Comparison of ENCODE assay signal across 8 mouse cellular contexts in genomic region chr11:5521516-5522291, GRCm38 (mm10). TPM values are rescaled to one million over a fixed set of nuclear protein-coding genes. Genes with fewer than 3 reads are reported as not detected.
DNase-seq lines count a peak whose midpoint lies in the region; ATAC-seq and TF ChIP-seq lines count a peak whose summit lies in the region.

No protein-coding gene starts in this region.

- H3K9ac ChIP-seq in heart, embryonic 12.5 days = peak overlapping the region; percentile 99
- peak overlapping the region; percentile 99 for H3K9ac ChIP-seq in kidney, postnatal 0 days (ENCODE audit: low read depth, low read length)
- H3K9ac ChIP-seq in liver, adult 2 months (ENCODE audit: low read depth, low read length) = peak overlapping the region; percentile 98

- H3ac ChIP-seq in C2C12 (ENCODE audit: control insufficient read depth, insufficient read length, low read depth) = peak overlapping the region; percentile 92

- peak; percentile 55 for TF ChIP-seq POLR2A in liver, adult 2 months (IDR thresholded peaks at IDR 0.05; ENCODE audit: extremely low read depth, insufficient read depth, low read length)

- peak; percentile 60 for TF ChIP-seq CTCF in C2C12 (IDR thresholded peaks at IDR 0.05; ENCODE audit: control insufficient read depth, insufficient read depth, insufficient read length)
- peak; percentile 68 for TF ChIP-seq CTCF in kidney, postnatal 0 days (IDR thresholded peaks at IDR 0.05; ENCODE audit: low read depth)
- TF ChIP-seq CTCF in liver, adult 2 months (IDR thresholded peaks at IDR 0.05; ENCODE audit: low read depth, low read length) = peak; percentile 73

- peak; percentile 53 for ATAC-seq in heart, embryonic 12.5 days (ENCODE audit: insufficient number of reproducible peaks, low FRiP score)
- peak; percentile 41 for ATAC-seq in kidney, postnatal 0 days (replicated peaks; ENCODE audit: low FRiP score, low read depth)
- ATAC-seq in monocyte, adult 5-6 weeks (replicated peaks; ENCODE audit: insufficient number of reproducible peaks, low FRiP score, low TSS enrichment, poor library complexity, severe bottlenecking) = peak; percentile 59; the same call in 1 of the 2 replicates

- peaks cover 23% of the 10 kb centered on the region for H3K79me3 ChIP-seq in C2C12 (ENCODE audit: low read depth)

- peak overlapping the region; percentile 95 for H3K27ac ChIP-seq in heart, embryonic 12.5 days (ENCODE audit: poor library complexity, severe bottlenecking)
- H3K27ac ChIP-seq in kidney, postnatal 0 days = peak overlapping the region; percentile 97
- H3K27ac ChIP-seq in liver, adult 2 months (replicated peaks; ENCODE audit: insufficient read depth, low read depth, low read length) = peak overlapping the region; percentile 99

- peak; percentile 90 for DNase-seq in brain, adult 2 months (ENCODE audit: low read depth, low spot score)
- peak; percentile 89 for DNase-seq in kidney, postnatal 0 days (ENCODE audit: low spot score)
- peak; percentile 96 for DNase-seq in liver, adult 2 months (ENCODE audit: extremely low read depth, low read depth, low spot score)
- DNase-seq in splenic B cell, adult 2 months (ENCODE audit: low read depth, low spot score) = peak; percentile 76

- under 1% methylated on average over 34 of the region's 34 CpGs for WGBS in heart, embryonic 12.5 days
- WGBS in kidney, postnatal 0 days = under 1% methylated on average over 33 of the region's 34 CpGs
- under 1% methylated on average over 34 of the region's 34 CpGs for WGBS in liver, adult 2 months

- peak overlapping the region; percentile 73 for H3K4me2 ChIP-seq in heart, embryonic 12.5 days
- peak overlapping the region; percentile 65 for H3K4me2 ChIP-seq in kidney, postnatal 0 days (ENCODE audit: low read length)

- H3K4me1 ChIP-seq in erythroblast, embryonic 14.5 days (ENCODE audit: control insufficient read depth) = peaks cover 35% of the 10 kb centered on the region
- peaks cover 21% of the 10 kb centered on the region for H3K4me1 ChIP-seq in heart, embryonic 12.5 days (replicated peaks)
- H3K4me1 ChIP-seq in kidney, postnatal 0 days (replicated peaks; ENCODE audit: insufficient read depth, low read length) = 0 out of 2 replicates have a peak, but pooled peaks cover 9% of the 10 kb centered on the region
- peaks cover 28% of the 10 kb centered on the region for H3K4me1 ChIP-seq in liver, adult 2 months (ENCODE audit: control insufficient read depth, insufficient read depth, low read length)

- H3K9me3 ChIP-seq in erythroblast, embryonic 14.5 days (ENCODE audit: control insufficient read depth, low read length) = no peaks in the 10 kb centered on the region
- H3K9me3 ChIP-seq in heart, embryonic 12.5 days (replicated peaks) = no peaks in the 10 kb centered on the region
- H3K9me3 ChIP-seq in kidney, postnatal 0 days (replicated peaks; ENCODE audit: low read length) = no peaks in the 10 kb centered on the region

- H3K79me2 ChIP-seq in C2C12 (ENCODE audit: control insufficient read depth, insufficient read depth) = peaks cover 44% of the 10 kb centered on the region
- H3K79me2 ChIP-seq in liver, adult 2 months (ENCODE audit: control insufficient read depth, insufficient read depth, low read length) = peaks cover 12% of the 10 kb centered on the region

- no peaks in the 10 kb centered on the region for H3K27me3 ChIP-seq in C2C12 (ENCODE audit: control insufficient read depth, insufficient read depth, insufficient read length)
- H3K27me3 ChIP-seq in erythroblast, embryonic 14.5 days (ENCODE audit: control insufficient read depth) = no peaks in the 10 kb centered on the region
- no peaks in the 10 kb centered on the region for H3K27me3 ChIP-seq in heart, embryonic 12.5 days (replicated peaks)
- no peaks in the 10 kb centered on the region for H3K27me3 ChIP-seq in kidney, postnatal 0 days (ENCODE audit: insufficient read depth, low read length)
- no peaks in the 10 kb centered on the region for H3K27me3 ChIP-seq in liver, adult 2 months (ENCODE audit: control insufficient read depth, insufficient read depth, low read length)
- H3K27me3 ChIP-seq in splenic B cell, adult 2 months (ENCODE audit: control insufficient read depth, insufficient read depth, low read length, poor library complexity, severe bottlenecking) = no peaks in the 10 kb centered on the region

- H3K36me3 ChIP-seq in C2C12 (ENCODE audit: control insufficient read depth, insufficient read depth) = peaks cover 45% of the 10 kb centered on the region
- H3K36me3 ChIP-seq in erythroblast, embryonic 14.5 days (ENCODE audit: control insufficient read depth) = peaks cover 45% of the 10 kb centered on the region
- peaks cover 42% of the 10 kb centered on the region for H3K36me3 ChIP-seq in heart, embryonic 12.5 days
- peaks cover 35% of the 10 kb centered on the region for H3K36me3 ChIP-seq in kidney, postnatal 0 days (ENCODE audit: insufficient read depth, low read length)
- peaks cover 42% of the 10 kb centered on the region for H3K36me3 ChIP-seq in liver, adult 2 months (ENCODE audit: control insufficient read depth, insufficient read depth, low read length)
- H3K36me3 ChIP-seq in splenic B cell, adult 2 months (ENCODE audit: control insufficient read depth, insufficient read depth, low read length, poor library complexity, severe bottlenecking) = peaks cover 4% of the 10 kb centered on the region

- peak overlapping the region; percentile 99 for H3K4me3 ChIP-seq in C2C12 (ENCODE audit: insufficient read depth, poor library complexity, severe bottlenecking)
- H3K4me3 ChIP-seq in erythroblast, embryonic 14.5 days (replicated peaks) = peak overlapping the region; percentile 93
- H3K4me3 ChIP-seq in heart, embryonic 12.5 days = peak overlapping the region; percentile 99
- peak overlapping the region; percentile 100 for H3K4me3 ChIP-seq in kidney, postnatal 0 days (replicated peaks; ENCODE audit: low read depth, low read length)
- H3K4me3 ChIP-seq in liver, adult 2 months (ENCODE audit: insufficient read depth, low read depth, low read length) = peak overlapping the region; percentile 99

TF ChIP-seq in C2C12, 6 proteins besides CTCF, POLR2A, EP300 and RAD21:
- TF ChIP-seq MAX (IDR thresholded peaks at IDR 0.05) (peak; percentile 27), MYOD1 (IDR thresholded peaks at IDR 0.05; ENCODE audit: control insufficient read depth, insufficient read length, low read depth) (no peak), MYOG (IDR thresholded peaks at IDR 0.05; ENCODE audit: control insufficient read depth, extremely low read depth, insufficient read length) (no peak), CEBPB (IDR thresholded peaks at IDR 0.05; ENCODE audit: low read depth) (peak; percentile 81), FOSL1 (IDR thresholded peaks at IDR 0.05; ENCODE audit: insufficient read depth, low read length, poor library complexity, severe bottlenecking) (no peak), USF1 (IDR thresholded peaks at IDR 0.05; ENCODE audit: low read depth) (no peak)

RNA-seq across cellular contexts. Expression of gene Xbp1, which starts 1.2 kb away (rescaled TPM):
- 62.4 TPM for polyA plus RNA-seq in C2C12 (2012; fragmentation: generic; extraction: Trizol)
- polyA plus RNA-seq in erythroblast, embryonic 14.5 days (2012) = 0.70 and 1.1 TPM in 2 replicates
- polyA plus RNA-seq in heart, embryonic 12.5 days (2016; fragmentation: Nextera tagmentation; extraction: Ambion mirVana) = 125 and 127 TPM in 2 replicates
- polyA plus RNA-seq in kidney, postnatal 0 days (2015; fragmentation: Nextera tagmentation; extraction: Ambion mirVana) = 195 and 199 TPM in 2 replicates
- 137 and 138 TPM in 2 replicates for total RNA-seq in liver, adult 2 months (2014; rRNA removed)
- polyA plus RNA-seq in liver, adult 2 months (2012; rRNA removed) = 147 and 241 TPM in 2 replicates
- total RNA-seq in monocyte, adult 5-6 weeks (2017) = 247 to 277 TPM (median 261 TPM) in 3 replicates

RNA-seq across cellular contexts. Expression of gene Ccdc117, which starts 20.3 kb away (rescaled TPM):
- 7.7 TPM for polyA plus RNA-seq in C2C12 (2012; fragmentation: generic; extraction: Trizol)
- 0.18 and 0.27 TPM in 2 replicates for polyA plus RNA-seq in erythroblast, embryonic 14.5 days (2012)
- 16.4 and 17.9 TPM in 2 replicates for polyA plus RNA-seq in heart, embryonic 12.5 days (2016; fragmentation: Nextera tagmentation; extraction: Ambion mirVana)
- polyA plus RNA-seq in kidney, postnatal 0 days (2015; fragmentation: Nextera tagmentation; extraction: Ambion mirVana) = 14.7 and 15.5 TPM in 2 replicates
- total RNA-seq in liver, adult 2 months (2014; rRNA removed) = 15.3 and 15.5 TPM in 2 replicates
- polyA plus RNA-seq in liver, adult 2 months (2012; rRNA removed) = 5.2 and 5.4 TPM in 2 replicates
- total RNA-seq in monocyte, adult 5-6 weeks (2017) = 45.0 to 57.3 TPM (median 46.3 TPM) in 3 replicates

RNA-seq across cellular contexts. Expression of gene Ankrd36, which starts 47.8 kb away (rescaled TPM):
- not detected for polyA plus RNA-seq in C2C12 (2012; fragmentation: generic; extraction: Trizol)
- polyA plus RNA-seq in erythroblast, embryonic 14.5 days (2012) = not detected in 2 replicates
- 0.18 TPM in 1 of 2 replicates, not detected in the other for polyA plus RNA-seq in heart, embryonic 12.5 days (2016; fragmentation: Nextera tagmentation; extraction: Ambion mirVana)
- not detected in 2 replicates for polyA plus RNA-seq in kidney, postnatal 0 days (2015; fragmentation: Nextera tagmentation; extraction: Ambion mirVana)
- total RNA-seq in liver, adult 2 months (2014; rRNA removed) = not detected in 2 replicates
- 0.04 TPM in 1 of 2 replicates, not detected in the other for polyA plus RNA-seq in liver, adult 2 months (2012; rRNA removed)
- total RNA-seq in monocyte, adult 5-6 weeks (2017) = 0.95 to 1.7 TPM in 2 of 3 replicates, not detected in the other

Comparison
In these comparisons a context has a peak if more than half of its experiments do, and no peak if none do; other contexts are left out.
1. Peak in every context shown above with its lines: DNase-seq, ATAC-seq, H3K4me3 ChIP-seq and H3K27ac ChIP-seq.
2. RNA of gene Xbp1, which starts 1.2 kb away (polyA plus RNA-seq): 147 to 241 TPM in liver, adult 2 months, 195 to 199 TPM in kidney, postnatal 0 days, 125 to 127 TPM in heart, embryonic 12.5 days and 62.4 TPM in C2C12 (single experiment); 0.70 to 1.1 TPM in erythroblast, embryonic 14.5 days; every median in the first group is over 10 times any median in the second.